Comparison of ENCODE assay signal across 8 mouse cellular contexts in genomic region chr3:101461816-101462215, GRCm38 (mm10).
DNase-seq lines count a peak whose midpoint lies in the region; ATAC-seq and TF ChIP-seq lines count a peak whose summit lies in the region.

No protein-coding gene starts in this region.

- H3K4me1 ChIP-seq in kidney, embryonic 14.5 days (ENCODE audit: control insufficient read depth, insufficient read depth, low read length), result no peaks in the 10 kb centered on the region
- H3K4me1 ChIP-seq in embryonic fibroblast, embryonic 13.5 days (ENCODE audit: control insufficient read depth, insufficient read depth, low read length), result peaks cover 2% of the 10 kb centered on the region; the same call in 1 of the 2 replicates
- H3K4me1 ChIP-seq in limb, embryonic 12.5 days (replicated peaks), result peaks cover 22% of the 10 kb centered on the region

- no peak for DNase-seq in kidney, adult 8-10 months
- peak; percentile 58 for DNase-seq in retina, embryonic 14.5 days (ENCODE audit: low spot score)
- no peak for DNase-seq in adrenal gland, adult 2 months
- DNase-seq in T-cell, adult 2 months (ENCODE audit: low spot score), result no peak
- no peak for DNase-seq in adrenal gland, postnatal 36 days

- ATAC-seq in kidney, embryonic 14.5 days (ENCODE audit: low FRiP score, low TSS enrichment), result no peak
- ATAC-seq in limb, embryonic 12.5 days (ENCODE audit: insufficient number of reproducible peaks, insufficient read depth, low FRiP score, low TSS enrichment, low read depth), result no peak

- TF ChIP-seq POLR2A in embryonic fibroblast, embryonic 13.5 days (IDR thresholded peaks at IDR 0.05; ENCODE audit: low read depth, low read length), result no peak

- H3K4me2 ChIP-seq in kidney, embryonic 14.5 days (replicated peaks; ENCODE audit: low read depth, low read length), result no peak overlapping the region
- no peak overlapping the region for H3K4me2 ChIP-seq in limb, embryonic 12.5 days

- WGBS in kidney, embryonic 14.5 days, result 40% methylated on average over 8 of the region's 8 CpGs
- 39% methylated on average over 8 of the region's 8 CpGs for WGBS in limb, embryonic 12.5 days

- H3K9ac ChIP-seq in kidney, embryonic 14.5 days (ENCODE audit: low read depth, low read length), result no peak overlapping the region
- H3K9ac ChIP-seq in limb, embryonic 12.5 days (replicated peaks), result no peak overlapping the region

- H3K27me3 ChIP-seq in kidney, embryonic 14.5 days (ENCODE audit: control insufficient read depth, insufficient read depth, low read length), result no peaks in the 10 kb centered on the region
- H3K27me3 ChIP-seq in limb, embryonic 12.5 days, result no peaks in the 10 kb centered on the region

- H3K9me3 ChIP-seq in kidney, embryonic 14.5 days (ENCODE audit: control insufficient read depth, low read length), result peaks cover 7% of the 10 kb centered on the region; the same call in 1 of the 2 replicates
- H3K9me3 ChIP-seq in limb, embryonic 12.5 days, result peaks cover 12% of the 10 kb centered on the region

- H3K27ac ChIP-seq in kidney, embryonic 14.5 days (ENCODE audit: low read depth, low read length), result peak overlapping the region; percentile 3; the same call in 1 of the 2 replicates
- peak overlapping the region; percentile 45 for H3K27ac ChIP-seq in embryonic fibroblast, embryonic 13.5 days (ENCODE audit: insufficient read depth, low read length)
- peak overlapping the region; percentile 63 for H3K27ac ChIP-seq in limb, embryonic 12.5 days

- peaks cover 13% of the 10 kb centered on the region; the same call in 1 of the 2 replicates for H3K36me3 ChIP-seq in kidney, embryonic 14.5 days (ENCODE audit: control insufficient read depth, insufficient read depth, low read length)
- H3K36me3 ChIP-seq in limb, embryonic 12.5 days, result peaks cover 65% of the 10 kb centered on the region

- no peak overlapping the region for H3K4me3 ChIP-seq in kidney, embryonic 14.5 days (ENCODE audit: low read length)
- H3K4me3 ChIP-seq in embryonic fibroblast, embryonic 13.5 days (ENCODE audit: insufficient read depth, low read length), result no peak overlapping the region
- no peak overlapping the region for H3K4me3 ChIP-seq in limb, embryonic 12.5 days (replicated peaks)

- no peak for TF ChIP-seq CTCF in embryonic fibroblast, embryonic 13.5 days (IDR thresholded peaks at IDR 0.05; ENCODE audit: borderline replicate concordance, insufficient read depth, low read length)

Comparison
In these comparisons a context has a peak if more than half of its experiments do, and no peak if none do; other contexts are left out.
1. H3K27ac ChIP-seq: peak in every context shown above with its lines; median percentile 63 in limb, embryonic 12.5 days; 45 in embryonic fibroblast, embryonic 13.5 days; 3 in kidney, embryonic 14.5 days.